Mouse (Mus musculus) thymus, adult 2 months (tissue): Measurements from ENCODE around the gene Gm48552. TPM values are rescaled to one million over a fixed set of nuclear protein-coding genes. Genes with fewer than 3 reads are reported as not detected.

ENCODE experiments used
- DNase-seq: peaks from one replicate; pipeline ENCODE4 v3.0.0; 2021
- H3K27ac ChIP-seq: fragments of 200-500 bp; 2 replicates; pipeline ENCODE4 v1.5.1; 2012; ENCODE audit warnings: low read length, control low read depth; ENCODE audit not compliant: control insufficient read depth, insufficient read depth
- H3K27me3 ChIP-seq: fragments of 200-500 bp; 2 replicates; pipeline ENCODE4 v1.6.1; 2012; ENCODE audit warnings: mild to moderate bottlenecking, low read length, moderate library complexity, mixed read lengths; ENCODE audit not compliant: control insufficient read depth, insufficient read depth
- H3K36me3 ChIP-seq: fragments of 200-500 bp; 2 replicates; pipeline ENCODE4 v1.6.1; 2012; ENCODE audit warnings: mild to moderate bottlenecking, low read length, moderate library complexity; ENCODE audit not compliant: control insufficient read depth, insufficient read depth
- H3K4me1 ChIP-seq: fragments of 200-500 bp; replicated peaks from 2 replicates; pipeline ENCODE4 v1.6.1; 2012; ENCODE audit warnings: low read length; ENCODE audit not compliant: control insufficient read depth, insufficient read depth
- H3K4me3 ChIP-seq: fragments of 200-500 bp; 2 replicates; pipeline ENCODE4 v1.5.1; 2012; ENCODE audit warnings: mild to moderate bottlenecking, low read length, control low read depth, moderate library complexity; ENCODE audit not compliant: control insufficient read depth, insufficient read depth
- CTCF ChIP-seq: fragments of 200-500 bp; IDR thresholded peaks from 2 replicates; pipeline ENCODE4 v1.5.1; 2012; ENCODE audit warnings: mild to moderate bottlenecking, control low read depth, low read length, moderate library complexity, borderline replicate concordance; ENCODE audit not compliant: control insufficient read depth, poor library complexity, insufficient read depth; ENCODE audit errors: extremely low read depth
- POLR2A ChIP-seq: fragments of 200-500 bp; IDR thresholded peaks from 2 replicates; pipeline ENCODE4 v1.6.1; 2012; ENCODE audit warnings: mild to moderate bottlenecking, low read length, control low read depth, moderate library complexity; ENCODE audit not compliant: control insufficient read depth, poor library complexity, insufficient read depth; ENCODE audit errors: extremely low read depth
- WGBS: fragments of 180-500 bp; shearing (Covaris S2); methylation state at CpG from one replicate; pipeline ENCODE4 v1.1.7; 2018; 5-methylcytosine and 5-hydroxymethylcytosine counted together
- polyA plus RNA-seq: library from polyadenylated mRNA; depleted of rRNA; stranded (reverse); fragments of >200 nt; gene quantifications from 2 replicates; pipeline ENCODE4 v1.2.3, GENCODE M21; 2012

The Gm48552 gene
- polyA plus RNA-seq, 1 experiment = 8.4 TPM

DNA sequence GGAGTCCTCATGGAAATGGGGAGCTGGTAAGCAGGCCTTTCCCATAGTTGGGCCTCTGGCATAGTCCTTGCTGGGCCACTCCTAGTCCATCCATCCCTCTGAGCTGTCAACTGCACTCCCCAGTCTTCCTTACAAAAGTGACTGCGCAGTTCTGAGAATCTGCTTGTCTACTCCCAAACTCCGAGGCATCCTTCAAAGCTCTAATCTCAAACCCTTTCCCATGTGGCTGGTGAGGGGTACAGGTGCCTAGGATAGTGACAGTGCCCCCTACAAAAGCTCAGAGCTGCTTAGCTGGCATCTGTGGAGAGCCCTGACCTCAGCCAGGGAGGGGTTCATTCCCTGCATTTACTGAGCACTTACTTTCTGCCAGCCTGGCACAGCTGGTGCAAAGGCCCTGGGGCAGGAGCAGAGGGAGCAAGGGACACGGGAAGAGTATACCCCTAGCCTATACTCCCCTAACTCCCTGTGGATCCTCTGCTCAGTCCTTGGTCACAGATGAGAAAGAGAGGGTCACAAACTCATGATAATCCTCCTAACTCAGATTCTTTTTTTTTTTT is 33.9 kb downstream of the Gm48552 start:
- Histone ChIP-seq H3K27me3 (peaks cover 3% of the 10 kb centered on the region; the same call in 1 of the 2 replicates), H3K4me3 (no peak overlapping the region), H3K4me1 (peaks cover 11% of the 10 kb centered on the region), H3K36me3 (no peaks in the 10 kb centered on the region), H3K27ac (no peak overlapping the region)
- 89% methylated on average over 3 of the region's 3 CpGs for WGBS
- DNase-seq = no peak
- TF ChIP-seq CTCF (no peak), POLR2A (no peak)

DNA sequence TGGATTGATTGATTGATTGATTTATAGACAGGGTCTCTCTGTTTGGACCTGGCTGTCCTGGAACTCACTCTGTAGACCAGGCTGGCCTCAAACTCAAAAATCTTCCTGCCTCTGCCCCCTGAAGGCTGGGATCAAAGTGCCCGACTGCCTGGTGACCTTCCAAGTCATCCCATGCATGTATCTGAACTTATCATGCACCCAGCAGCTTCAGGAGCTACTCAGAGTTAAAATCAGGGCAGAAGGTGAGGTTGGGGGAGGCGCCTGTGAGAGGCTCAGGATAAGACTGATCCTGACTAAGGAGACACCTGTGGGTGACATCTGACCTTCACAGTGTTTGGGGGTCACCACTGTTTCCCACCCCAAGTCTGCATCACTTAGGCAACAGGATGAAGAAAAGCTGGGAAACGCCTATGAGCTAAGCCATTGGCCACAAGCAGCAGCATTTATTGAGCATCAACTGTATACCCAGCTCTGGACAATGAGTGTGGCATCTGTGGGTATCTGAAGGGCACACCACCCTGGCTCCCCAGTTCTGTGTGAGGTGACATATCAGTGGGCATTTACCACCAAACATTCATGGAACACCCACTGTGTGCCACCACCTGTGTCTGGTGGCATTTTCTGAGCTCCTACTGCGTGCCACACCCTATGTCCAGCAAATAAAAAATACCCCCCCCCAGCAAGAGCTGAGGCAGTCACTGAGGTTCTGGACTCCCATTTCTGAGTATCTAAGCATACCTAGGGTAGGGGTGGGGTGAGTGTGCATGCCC is 34.9 kb downstream of the Gm48552 start:
- Histone ChIP-seq H3K4me3 (no peak overlapping the region), H3K4me1 (peaks cover 11% of the 10 kb centered on the region), H3K27ac (no peak overlapping the region), H3K27me3 (peaks cover 3% of the 10 kb centered on the region; the same call in 1 of the 2 replicates), H3K36me3 (no peaks in the 10 kb centered on the region)
- WGBS = 92% methylated on average over 4 of the region's 4 CpGs
- TF ChIP-seq CTCF (no peak), POLR2A (no peak)
- DNase-seq = no peak

DNA sequence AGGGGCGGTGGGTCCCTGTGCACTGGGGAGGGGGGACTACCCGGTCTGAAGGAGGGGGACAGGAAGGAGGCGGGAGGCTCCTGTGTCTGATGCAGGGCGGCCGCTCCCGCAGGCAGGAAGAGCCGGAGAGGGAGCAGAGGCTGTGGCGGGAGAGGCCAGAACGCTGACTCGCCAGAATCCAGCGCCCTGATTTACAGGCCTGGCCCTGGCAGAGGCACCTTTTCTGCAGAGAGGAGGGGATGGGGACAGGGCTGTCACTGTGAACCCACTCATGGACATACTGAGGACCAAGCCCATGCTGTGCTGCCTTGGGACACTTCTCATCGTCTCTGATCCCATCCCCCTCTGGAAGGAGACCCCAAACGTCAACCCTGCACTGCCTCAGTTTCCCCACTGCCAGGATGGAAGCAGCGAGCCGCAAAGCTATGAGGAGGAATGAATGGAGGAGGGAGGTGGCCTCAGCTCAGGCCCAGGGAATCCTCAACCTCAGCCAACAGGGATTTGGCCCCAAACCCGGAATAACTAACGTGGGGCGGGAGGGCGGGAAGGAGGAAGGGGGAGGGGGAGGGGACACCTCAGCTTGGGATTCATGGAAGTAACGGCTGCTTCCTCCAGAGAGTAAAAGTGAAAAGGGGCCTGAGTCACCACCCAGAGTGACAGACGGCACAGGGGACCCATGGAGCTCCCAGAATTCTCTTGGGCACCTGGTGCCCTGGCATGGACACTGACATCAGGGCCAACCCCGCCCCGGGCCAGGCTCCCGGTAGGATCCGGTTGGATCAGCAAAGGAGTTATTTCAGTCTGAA is 35.6 kb downstream of the Gm48552 start:
- H3K27me3 ChIP-seq = peaks cover 3% of the 10 kb centered on the region; the same call in 1 of the 2 replicates
- WGBS = 57% methylated on average over 25 of the region's 25 CpGs
- no peak overlapping the region for H3K27ac ChIP-seq
- H3K4me1 ChIP-seq = peaks cover 16% of the 10 kb centered on the region
- TF ChIP-seq CTCF (no peak), POLR2A (no peak)
- DNase-seq = no peak
- no peak overlapping the region for H3K4me3 ChIP-seq
- H3K36me3 ChIP-seq = no peaks in the 10 kb centered on the region

DNA sequence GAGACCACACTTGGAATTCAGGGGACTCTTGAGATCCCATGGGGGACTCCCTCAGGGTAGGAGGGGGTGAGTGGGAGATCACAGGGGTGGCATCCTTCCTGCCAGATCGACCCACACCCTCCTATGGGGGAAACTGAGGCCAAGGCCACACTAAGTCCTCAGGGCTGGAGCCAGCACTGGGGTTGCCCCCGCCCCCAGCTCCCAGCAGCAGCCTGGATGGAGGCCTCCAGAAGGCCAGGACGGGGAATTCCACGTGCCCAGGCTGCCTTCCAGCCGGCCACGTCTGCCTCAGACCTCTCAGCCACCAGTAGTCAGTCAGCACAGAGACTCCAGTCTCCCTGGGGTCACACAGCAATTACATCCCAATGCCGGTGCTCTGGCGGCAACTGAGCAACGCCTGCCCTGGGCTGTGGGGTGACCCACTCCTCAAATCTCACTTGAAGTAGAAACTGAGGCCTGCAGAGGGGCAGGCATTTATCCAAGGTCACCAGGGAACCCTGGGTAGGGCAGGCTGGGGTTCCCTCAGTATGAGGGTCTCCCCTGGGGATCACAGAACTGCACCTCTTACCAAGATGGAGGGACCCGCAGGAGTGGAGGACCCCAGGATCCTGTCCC is 36.5 kb downstream of the Gm48552 start:
- DNase-seq = no peak
- H3K4me1 ChIP-seq = peaks cover 20% of the 10 kb centered on the region
- H3K36me3 ChIP-seq = no peaks in the 10 kb centered on the region
- no peak overlapping the region for H3K27ac ChIP-seq
- TF ChIP-seq CTCF (no peak), POLR2A (no peak)
- peaks cover 3% of the 10 kb centered on the region; the same call in 1 of the 2 replicates for H3K27me3 ChIP-seq
- no peak overlapping the region for H3K4me3 ChIP-seq
- 83% methylated on average over 10 of the region's 10 CpGs for WGBS

DNA sequence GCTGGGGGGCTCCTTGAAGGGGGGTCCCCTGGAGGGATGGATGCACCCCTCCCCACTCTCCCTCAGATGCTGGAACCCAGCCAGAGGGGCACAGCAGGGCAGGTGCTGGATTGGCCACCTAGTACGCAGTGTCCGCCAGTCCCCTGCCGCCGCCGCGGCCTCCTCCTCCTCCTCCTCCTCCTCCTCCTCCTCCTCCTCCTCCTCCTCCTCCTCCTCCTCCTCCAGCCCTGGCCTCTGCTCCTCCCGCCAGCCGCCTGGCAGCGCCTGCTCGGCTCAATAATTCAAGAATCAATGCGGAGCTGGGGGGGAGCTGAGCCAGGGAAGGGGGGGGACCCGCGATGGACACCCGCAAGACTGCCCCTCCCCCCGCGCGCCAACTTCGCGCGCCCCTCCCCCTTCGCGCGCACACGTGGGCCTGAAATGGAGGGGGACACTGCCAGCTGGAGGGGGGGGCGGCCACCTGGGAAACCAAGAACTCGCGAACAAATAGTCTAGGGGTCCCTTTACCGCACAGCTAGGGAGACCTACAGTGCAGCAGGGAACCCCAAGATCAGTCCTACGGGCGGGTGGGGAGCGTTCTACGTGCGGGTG is 37.4 kb downstream of the Gm48552 start:
- peak; percentile 1 for DNase-seq
- Histone ChIP-seq H3K27me3 (peaks cover 3% of the 10 kb centered on the region; the same call in 1 of the 2 replicates), H3K4me3 (peak overlapping the region; percentile 23; the same call in 1 of the 2 replicates), H3K36me3 (no peaks in the 10 kb centered on the region), H3K27ac (no peak overlapping the region), H3K4me1 (peaks cover 25% of the 10 kb centered on the region)
- 4% methylated on average over 31 of the region's 33 CpGs for WGBS
- TF ChIP-seq CTCF (no peak), POLR2A (no peak)

DNA sequence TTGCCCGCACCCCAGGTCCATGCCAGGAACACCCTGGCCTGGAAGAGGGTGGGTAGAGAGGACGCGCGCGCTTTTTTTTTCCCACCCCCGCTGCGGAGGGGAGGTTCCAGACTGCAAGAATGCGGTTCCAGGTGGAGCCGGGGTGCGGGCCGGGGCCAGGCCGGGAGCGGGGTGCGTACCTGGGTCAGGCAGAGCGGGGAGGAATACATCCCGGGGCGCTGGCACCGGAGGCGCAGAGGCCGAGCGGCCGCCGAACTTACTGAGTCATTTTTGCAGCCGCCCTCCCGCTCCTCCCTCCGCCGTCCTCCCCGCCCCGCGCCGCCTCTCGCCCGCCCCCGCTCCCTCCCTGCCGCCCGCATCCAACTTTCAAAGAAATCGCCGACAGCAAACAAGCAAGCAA is 38.1 kb downstream of the Gm48552 start:
- WGBS = under 1% methylated on average over 37 of the region's 38 CpGs
- Histone ChIP-seq H3K4me1 (peaks cover 29% of the 10 kb centered on the region), H3K27me3 (peaks cover 3% of the 10 kb centered on the region; the same call in 1 of the 2 replicates), H3K36me3 (no peaks in the 10 kb centered on the region), H3K4me3 (peak overlapping the region; percentile 23), H3K27ac (no peak overlapping the region)
- DNase-seq = peak; percentile 19
- TF ChIP-seq POLR2A (no peak), CTCF (no peak)
